Mouse (Mus musculus): ENCODE measurements around the gene Tll2. TPM values are rescaled to one million over a fixed set of nuclear protein-coding genes. Genes with fewer than 3 reads are reported as not detected.
A peak's percentile ranks its signal among the peaks of the same experiment; 100 is the strongest.

The Tll2 gene
- polyA plus RNA-seq, 1 experiment from 2014 or later, result 0.08 TPM

DNA sequence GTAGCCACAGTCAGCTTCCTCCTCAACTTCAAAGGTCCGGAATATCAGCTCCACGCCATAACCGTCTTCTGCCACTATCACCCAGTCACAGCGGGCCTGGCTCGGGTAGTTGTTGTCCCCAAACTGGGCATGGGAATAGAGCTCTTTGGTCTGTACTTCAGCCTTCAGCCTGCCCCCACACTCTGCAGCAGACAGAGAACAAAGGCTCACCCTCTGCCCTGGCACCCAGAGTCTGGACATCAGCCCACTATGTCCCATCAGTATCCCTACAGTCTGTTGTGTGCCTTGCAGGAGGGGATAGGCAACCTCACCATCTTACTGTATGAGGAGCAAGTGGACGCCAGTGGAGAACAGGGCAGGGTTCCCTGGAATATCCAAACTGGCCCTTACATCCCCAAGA is 120.3 kb downstream of the Tll2 start:
- Histone ChIP-seq H3K27ac (no peak overlapping the region), H3K9ac (no peak overlapping the region), H3K27me3 (replicated peaks) (no peaks in the 10 kb centered on the region), H3K4me1 (no peaks in the 10 kb centered on the region), H3K9me3 (no peaks in the 10 kb centered on the region), H3K4me3 (replicated peaks) (no peak overlapping the region), H3K4me2 (no peak overlapping the region), H3K36me3 (no peaks in the 10 kb centered on the region)
- WGBS, result 76% methylated on average over 6 of the region's 6 CpGs
- no peak for ATAC-seq (ENCODE audit: insufficient read depth, low FRiP score, low read depth)

DNA sequence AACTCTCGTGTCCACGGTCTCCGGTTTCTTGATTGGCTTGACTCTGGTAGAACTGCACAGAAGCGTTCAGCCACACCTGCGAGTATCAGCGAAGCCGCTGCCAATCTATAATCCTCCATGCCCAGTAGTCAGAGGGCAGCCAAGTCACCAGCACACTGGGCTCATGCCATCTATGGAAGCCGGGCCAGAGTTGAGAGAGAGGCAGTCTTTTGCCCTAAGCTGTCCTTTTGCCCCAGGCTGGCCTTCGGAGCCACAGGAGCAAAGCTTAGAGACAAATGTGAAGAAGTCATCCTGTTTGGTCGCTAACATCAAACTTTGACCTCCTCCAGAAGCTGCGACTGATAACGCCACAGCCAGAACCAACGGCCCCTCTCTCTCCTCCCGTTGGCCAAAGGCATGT is 123.0 kb downstream of the Tll2 start:
- Histone ChIP-seq H3K4me2 (no peak overlapping the region), H3K36me3 (no peaks in the 10 kb centered on the region), H3K4me1 (no peaks in the 10 kb centered on the region), H3K9me3 (no peaks in the 10 kb centered on the region), H3K27me3 (replicated peaks) (no peaks in the 10 kb centered on the region), H3K4me3 (replicated peaks) (no peak overlapping the region), H3K9ac (no peak overlapping the region), H3K27ac (no peak overlapping the region)
- ATAC-seq (ENCODE audit: insufficient read depth, low FRiP score, low read depth), result no peak
- 89% methylated on average over 14 of the region's 14 CpGs for WGBS

DNA sequence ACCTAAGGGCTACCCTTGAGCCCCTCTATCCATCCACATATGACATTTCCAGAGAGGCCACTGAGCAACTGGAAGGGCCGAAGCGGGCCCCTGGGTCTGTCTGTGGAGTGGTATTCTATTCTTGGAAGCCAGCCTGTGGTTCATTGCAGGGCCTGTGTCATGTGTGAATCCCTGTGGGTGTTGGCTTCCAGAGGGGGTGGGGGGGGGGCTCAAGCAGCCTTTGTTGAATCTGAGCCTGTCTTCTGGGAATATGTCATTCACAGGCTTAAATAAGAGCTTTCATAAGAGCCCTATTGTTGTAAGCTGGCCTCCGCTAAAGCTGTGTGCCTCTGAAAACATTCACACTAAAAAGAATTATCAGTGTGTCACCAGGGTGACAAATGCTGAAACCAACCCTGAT is 125.0 kb downstream of the Tll2 start:
- 65% methylated on average over 3 of the region's 3 CpGs for WGBS
- Histone ChIP-seq H3K9ac (no peak overlapping the region), H3K4me2 (no peak overlapping the region), H3K9me3 (no peaks in the 10 kb centered on the region), H3K36me3 (no peaks in the 10 kb centered on the region), H3K27ac (no peak overlapping the region), H3K4me3 (replicated peaks) (no peak overlapping the region), H3K27me3 (replicated peaks) (no peaks in the 10 kb centered on the region), H3K4me1 (no peaks in the 10 kb centered on the region)
- ATAC-seq (ENCODE audit: insufficient read depth, low FRiP score, low read depth), result no peak

DNA sequence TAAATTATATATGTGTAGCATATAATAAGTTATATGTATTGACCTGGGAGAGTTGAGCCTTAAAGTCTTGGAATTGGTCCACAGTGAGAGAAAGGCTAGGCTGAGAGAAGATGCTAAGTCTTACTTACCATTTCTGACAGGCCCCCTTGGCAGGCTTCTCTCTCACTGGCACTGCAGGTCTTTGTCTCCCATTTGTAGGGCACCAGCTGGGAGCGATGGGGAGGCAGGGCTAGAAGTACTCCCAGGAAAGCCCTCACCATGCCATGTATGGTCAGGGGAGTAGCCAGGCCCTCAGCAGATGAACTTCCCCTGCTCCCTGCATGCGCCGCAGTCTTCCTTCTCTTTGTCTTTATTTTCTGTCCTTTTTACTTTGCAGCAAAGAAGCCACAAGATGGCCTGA is 129.7 kb downstream of the Tll2 start, which contains the start of gene Opalin:
TSS of gene Opalin (minus strand) at position 208 of the 400 bp plus-strand sequence.
- 90% methylated on average over 3 of the region's 3 CpGs for WGBS
- H3K27ac ChIP-seq, result no peak within 1 kb of the TSS

DNA sequence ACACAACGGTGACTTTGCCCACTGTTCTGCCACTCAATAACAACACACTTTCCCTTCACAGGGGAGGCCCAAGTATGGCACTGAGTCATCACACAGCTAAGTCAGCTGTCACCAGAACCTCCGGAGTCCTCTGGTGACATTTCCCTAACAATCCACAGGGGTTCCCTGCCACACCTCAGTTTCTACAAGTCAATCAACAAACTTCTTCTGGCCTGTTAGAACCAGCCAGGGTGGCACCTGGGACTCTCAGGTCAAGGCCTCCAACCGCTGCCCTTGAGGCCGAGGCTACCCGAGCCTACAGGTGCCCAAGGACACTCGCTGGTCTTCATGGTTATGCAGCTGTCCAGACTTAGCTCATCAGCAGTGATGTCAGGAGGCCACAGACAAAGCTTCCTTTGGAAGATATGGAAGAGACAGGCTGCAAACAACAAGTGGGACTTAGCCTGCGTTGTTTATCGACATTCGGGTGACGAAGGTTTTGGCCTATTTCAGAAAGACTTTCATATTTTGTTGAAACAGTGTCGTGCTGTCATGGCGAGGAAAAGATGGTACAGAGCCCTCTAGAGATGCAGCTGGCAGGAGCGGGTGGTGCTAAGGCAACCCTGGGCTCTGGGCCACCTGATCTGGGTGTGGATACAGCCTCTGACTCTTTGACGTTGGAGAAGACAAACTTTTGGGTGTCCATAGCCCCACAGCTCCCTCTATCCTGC is 132.7 kb downstream of the Tll2 start:
- no peak overlapping the region for H3K4me2 ChIP-seq
- no peak overlapping the region for H3K27ac ChIP-seq
- ATAC-seq (ENCODE audit: insufficient read depth, low FRiP score, low read depth), result no peak
- no peaks in the 10 kb centered on the region for H3K9me3 ChIP-seq
- WGBS, result 81% methylated on average over 14 of the region's 14 CpGs
- H3K4me3 ChIP-seq (replicated peaks), result no peak overlapping the region
- H3K4me1 ChIP-seq, result no peaks in the 10 kb centered on the region
- H3K9ac ChIP-seq, result no peak overlapping the region
- no peaks in the 10 kb centered on the region for H3K27me3 ChIP-seq (replicated peaks)
- no peaks in the 10 kb centered on the region for H3K36me3 ChIP-seq

More for the DNA sequence above, 129.7 kb downstream of the Tll2 start, which contains the start of gene Opalin:
- no peaks in the 10 kb centered on the region for H3K27me3 ChIP-seq (replicated peaks)
- H3K4me3 ChIP-seq (replicated peaks), result no peak within 1 kb of the TSS
- H3K36me3 ChIP-seq, result no peaks in the 10 kb centered on the region
- no peak within 1 kb of the TSS for H3K9ac ChIP-seq
- H3K9me3 ChIP-seq, result no peaks in the 10 kb centered on the region
- no peak for ATAC-seq (ENCODE audit: insufficient read depth, low FRiP score, low read depth)
- H3K4me2 ChIP-seq, result no peak within 1 kb of the TSS
- no peaks in the 10 kb centered on the region for H3K4me1 ChIP-seq

DNA sequence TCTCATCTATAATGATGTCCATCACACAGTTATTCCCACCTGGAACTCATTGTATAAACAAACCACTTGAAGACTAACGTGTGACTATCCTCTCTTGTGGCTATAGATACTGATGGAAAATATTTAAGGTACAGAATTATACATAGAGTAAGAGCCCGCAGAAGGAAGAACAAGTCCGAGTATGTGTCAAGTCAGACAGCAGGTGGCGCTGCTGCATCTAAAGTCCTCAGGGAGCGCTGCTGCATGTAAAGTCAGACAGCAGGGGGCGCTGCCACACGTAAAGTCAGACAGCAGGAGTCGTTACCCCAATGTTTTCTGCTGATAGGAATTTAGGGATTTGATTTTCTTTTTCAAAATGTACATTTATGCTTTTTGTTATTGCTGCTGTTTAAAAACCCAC is 135.1 kb downstream of the Tll2 start:
- Histone ChIP-seq H3K4me2 (no peak overlapping the region), H3K9me3 (no peaks in the 10 kb centered on the region), H3K4me1 (no peaks in the 10 kb centered on the region), H3K9ac (no peak overlapping the region), H3K4me3 (replicated peaks) (no peak overlapping the region), H3K36me3 (no peaks in the 10 kb centered on the region), H3K27me3 (replicated peaks) (no peaks in the 10 kb centered on the region), H3K27ac (no peak overlapping the region)
- 8% methylated on average over 8 of the region's 8 CpGs for WGBS
- no peak for ATAC-seq (ENCODE audit: insufficient read depth, low FRiP score, low read depth)

DNA sequence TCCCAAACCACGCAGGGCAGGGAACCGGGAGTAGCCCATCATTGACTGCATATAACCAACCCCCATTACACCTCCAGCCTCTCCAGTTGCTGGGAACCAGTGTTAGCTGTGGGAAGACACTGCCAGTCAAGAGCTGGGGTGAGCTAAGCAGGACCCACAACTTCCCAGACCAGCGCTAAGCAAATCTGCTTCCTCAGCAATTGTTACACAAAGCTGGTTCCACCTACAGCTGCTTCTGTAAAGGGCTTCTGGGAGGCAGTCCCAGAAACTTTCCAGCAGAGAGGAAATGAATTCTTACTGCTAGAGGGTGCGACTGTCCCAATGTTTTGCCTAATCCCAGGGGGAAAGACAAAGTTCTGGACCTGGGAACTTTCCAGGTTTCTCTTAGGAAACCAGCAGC is 151.9 kb downstream of the Tll2 start:
- Histone ChIP-seq H3K36me3 (no peaks in the 10 kb centered on the region), H3K27ac (no peak overlapping the region), H3K9ac (no peak overlapping the region), H3K27me3 (replicated peaks) (no peaks in the 10 kb centered on the region), H3K4me3 (replicated peaks) (no peak overlapping the region), H3K4me2 (no peak overlapping the region), H3K9me3 (no peaks in the 10 kb centered on the region), H3K4me1 (no peaks in the 10 kb centered on the region)
- 57% methylated on average over 4 of the region's 4 CpGs for WGBS
- no peak for ATAC-seq (ENCODE audit: insufficient read depth, low FRiP score, low read depth)

DNA sequence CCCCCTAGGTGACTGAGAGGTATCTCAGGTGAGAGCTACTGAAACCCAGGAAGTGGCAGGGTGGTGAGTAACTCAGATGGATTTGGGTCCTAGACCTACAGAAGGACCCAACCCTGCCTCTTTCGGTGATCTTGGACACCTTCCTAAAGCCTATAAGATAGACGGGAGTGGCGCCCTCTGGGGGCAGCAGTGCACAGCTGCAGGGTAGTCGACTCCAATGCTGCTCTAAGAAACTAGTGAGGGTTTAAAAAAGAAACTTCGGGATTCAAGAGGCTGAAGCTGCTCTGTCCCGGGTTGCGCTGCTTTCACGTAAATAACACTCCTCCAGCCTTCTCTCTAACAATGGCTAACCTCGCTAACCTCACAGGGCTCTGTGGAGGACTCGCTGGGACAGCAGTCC is 153.1 kb downstream of the Tll2 start:
- H3K36me3 ChIP-seq, result no peaks in the 10 kb centered on the region
- H3K4me1 ChIP-seq, result no peaks in the 10 kb centered on the region
- 32% methylated on average over 10 of the region's 10 CpGs for WGBS
- no peaks in the 10 kb centered on the region for H3K9me3 ChIP-seq
- ATAC-seq (ENCODE audit: insufficient read depth, low FRiP score, low read depth), result no peak
- H3K27ac ChIP-seq, result no peak overlapping the region
- no peak overlapping the region for H3K4me3 ChIP-seq (replicated peaks)
- no peak overlapping the region for H3K9ac ChIP-seq
- H3K27me3 ChIP-seq (replicated peaks), result no peaks in the 10 kb centered on the region
- no peak overlapping the region for H3K4me2 ChIP-seq

DNA sequence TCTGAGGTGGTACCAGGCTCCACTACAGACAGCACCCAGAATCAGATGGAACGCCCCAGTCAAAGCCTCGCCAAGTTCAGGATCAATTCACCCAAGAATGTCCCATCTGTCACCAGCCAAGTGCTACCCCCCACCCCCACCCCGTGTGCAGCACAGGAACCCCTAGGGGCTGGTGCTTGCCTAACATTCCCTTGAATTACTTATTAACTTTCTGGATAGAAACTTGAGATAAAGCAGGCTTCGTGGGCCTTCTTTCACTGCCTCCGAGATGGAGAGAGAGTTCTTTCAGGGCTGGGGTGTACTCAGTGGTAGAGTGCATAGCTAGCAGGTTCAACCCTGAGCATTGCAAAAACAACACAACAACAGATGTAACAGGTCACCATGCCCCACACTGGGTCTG is 154.4 kb downstream of the Tll2 start:
- H3K36me3 ChIP-seq, result no peaks in the 10 kb centered on the region
- H3K27me3 ChIP-seq (replicated peaks), result no peaks in the 10 kb centered on the region
- no peaks in the 10 kb centered on the region for H3K4me1 ChIP-seq
- no peak overlapping the region for H3K9ac ChIP-seq
- WGBS, result 45% methylated on average over 5 of the region's 5 CpGs
- H3K9me3 ChIP-seq, result no peaks in the 10 kb centered on the region
- H3K4me2 ChIP-seq, result no peak overlapping the region
- H3K27ac ChIP-seq, result no peak overlapping the region
- ATAC-seq (ENCODE audit: insufficient read depth, low FRiP score, low read depth), result peak; percentile 73
- no peak overlapping the region for H3K4me3 ChIP-seq (replicated peaks)

DNA sequence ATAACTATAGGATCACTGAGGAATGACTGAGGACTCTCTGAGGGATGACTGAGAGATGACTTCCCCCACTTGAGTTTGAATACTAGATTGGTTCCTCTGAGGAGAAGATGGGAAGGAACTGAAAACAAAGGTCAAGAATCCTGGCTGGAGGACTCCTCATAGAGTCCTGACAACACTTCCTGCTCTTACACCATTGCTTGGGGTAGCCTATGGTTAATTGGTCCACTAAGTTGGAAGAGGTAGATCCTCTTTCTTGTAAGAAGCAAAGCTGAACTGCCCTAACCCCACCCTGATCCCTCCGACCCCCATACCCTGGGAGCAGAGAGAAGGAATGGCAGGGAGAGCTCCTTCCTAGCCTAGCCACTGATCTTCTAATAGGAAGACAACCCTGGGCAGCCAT is 154.9 kb downstream of the Tll2 start:
- 50% methylated on average over 1 of the region's 1 CpGs for WGBS
- Histone ChIP-seq H3K9me3 (no peaks in the 10 kb centered on the region), H3K4me1 (no peaks in the 10 kb centered on the region), H3K9ac (no peak overlapping the region), H3K27ac (no peak overlapping the region), H3K27me3 (replicated peaks) (no peaks in the 10 kb centered on the region), H3K4me3 (replicated peaks) (no peak overlapping the region), H3K36me3 (no peaks in the 10 kb centered on the region), H3K4me2 (no peak overlapping the region)
- ATAC-seq (ENCODE audit: insufficient read depth, low FRiP score, low read depth), result no peak

DNA sequence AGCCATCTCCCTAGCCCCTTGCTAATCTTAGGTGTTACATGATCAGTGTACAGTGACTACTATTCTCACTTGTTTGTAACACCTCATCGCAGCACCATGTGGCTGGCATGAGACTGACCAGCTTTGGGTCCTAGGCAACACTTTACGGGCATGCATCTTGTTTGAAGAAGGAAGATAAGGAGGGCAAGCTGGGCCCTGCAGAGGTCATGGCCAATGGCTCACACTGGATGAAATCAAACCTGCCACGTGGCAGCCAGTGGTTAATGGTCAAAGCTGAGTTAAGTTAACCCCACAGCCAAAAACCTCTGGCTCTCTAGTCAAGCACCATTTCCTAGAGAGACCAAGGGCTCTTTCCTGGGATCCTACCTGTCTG is 158.5 kb downstream of the Tll2 start:
- H3K4me3 ChIP-seq (replicated peaks), result no peak overlapping the region
- no peaks in the 10 kb centered on the region for H3K27me3 ChIP-seq (replicated peaks)
- H3K4me1 ChIP-seq, result no peaks in the 10 kb centered on the region
- H3K27ac ChIP-seq, result no peak overlapping the region
- 63% methylated on average over 3 of the region's 3 CpGs for WGBS
- no peaks in the 10 kb centered on the region for H3K9me3 ChIP-seq
- no peaks in the 10 kb centered on the region for H3K36me3 ChIP-seq
- no peak overlapping the region for H3K4me2 ChIP-seq
- H3K9ac ChIP-seq, result no peak overlapping the region
- ATAC-seq (ENCODE audit: insufficient read depth, low FRiP score, low read depth), result no peak

DNA sequence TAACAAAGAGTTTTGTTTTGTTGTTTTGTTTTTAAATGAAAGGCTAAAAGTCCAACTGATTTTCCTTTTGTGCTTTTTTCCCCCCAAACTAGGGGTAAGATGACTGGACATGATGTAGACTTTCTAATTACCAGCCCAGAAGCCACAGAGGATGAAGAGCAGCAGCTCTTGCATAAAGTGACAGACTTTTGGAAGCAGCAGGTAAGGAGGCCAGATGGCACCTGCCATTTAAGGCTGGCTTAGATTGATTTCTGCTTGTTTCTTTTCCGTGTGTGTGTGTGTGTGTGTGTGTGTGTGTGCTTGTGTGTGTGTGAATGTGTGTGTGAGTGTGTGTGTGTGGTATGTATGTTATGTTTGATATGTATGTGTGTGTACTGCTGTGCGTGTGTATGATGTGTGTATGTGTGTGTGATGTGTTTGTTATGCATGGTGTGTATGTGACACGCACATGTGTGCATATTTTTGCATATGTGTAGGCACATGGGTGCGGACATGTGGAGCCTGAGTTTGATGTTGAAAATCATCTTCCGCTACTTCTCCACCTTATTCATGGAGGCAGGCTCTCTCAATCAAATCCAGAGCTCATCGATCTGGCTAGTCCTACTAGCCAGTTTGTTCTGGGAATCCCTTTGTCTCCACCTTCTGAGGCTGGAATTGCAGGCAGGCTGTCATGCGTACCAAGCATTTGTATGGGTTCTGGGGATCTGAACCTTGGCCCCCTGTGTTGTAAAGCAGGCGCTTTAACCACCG is 159.0 kb downstream of the Tll2 start:
- ATAC-seq (ENCODE audit: insufficient read depth, low FRiP score, low read depth), result no peak
- Histone ChIP-seq H3K27me3 (replicated peaks) (no peaks in the 10 kb centered on the region), H3K4me1 (no peaks in the 10 kb centered on the region), H3K4me2 (no peak overlapping the region), H3K36me3 (no peaks in the 10 kb centered on the region), H3K9ac (no peak overlapping the region), H3K27ac (no peak overlapping the region), H3K4me3 (replicated peaks) (no peak overlapping the region), H3K9me3 (no peaks in the 10 kb centered on the region)
- 85% methylated on average over 9 of the region's 9 CpGs for WGBS

Measured in stomach, embryonic 15.5 days (tissue).